Mouse (Mus musculus) gastrocnemius, postnatal 36 days (tissue): ENCODE measurements around the gene Apbb2. TPM values are rescaled to one million over a fixed set of nuclear protein-coding genes. Genes with fewer than 3 reads are reported as not detected.

Experiments
- DNase-seq, 2 experiments: peaks; one replicate each; pipeline ENCODE4 v3.0.0; 2022
- intact Hi-C: fragments of 180-260 bp; cut with DNase I; formaldehyde crosslinking; loops from one replicate; pipeline ENCODE4 v1.15.1; 2025
- total RNA-seq, 2 experiments: library from RNA; stranded (reverse); gene quantifications; 2 replicates each; pipeline ENCODE4 v1.2.3; 2021

The Apbb2 gene
- total RNA-seq, 2 experiments from 2014 or later = 32.0 to 39.1 TPM

DNA sequence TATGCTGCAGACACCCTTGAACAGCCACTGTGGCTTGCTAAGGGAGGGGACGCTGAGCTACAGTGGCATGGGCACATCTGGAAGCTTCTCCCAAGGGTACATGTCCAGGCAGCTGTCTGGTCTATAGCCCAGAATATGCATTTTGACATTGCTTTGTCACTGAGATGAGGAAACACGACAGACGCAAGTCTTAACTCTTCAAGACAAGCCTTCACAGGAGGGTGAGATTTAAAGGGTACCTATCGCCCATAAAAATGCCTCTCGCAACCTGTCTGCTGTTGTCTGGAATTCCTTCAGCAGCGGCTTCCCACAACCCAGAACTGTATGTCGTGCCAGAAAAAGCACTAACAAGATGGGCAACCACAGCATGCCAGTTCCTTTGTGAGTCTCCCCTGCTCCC, 60.5 kb downstream of the Apbb2 start:
- intact Hi-C loops = no loop called here
- no peak for DNase-seq

GRCm38 (mm10) chr5:66553933-66554332, 64.7 kb downstream of the Apbb2 start:
- intact Hi-C loops = no loop called here
- no peak for DNase-seq

GRCm38 (mm10) chr5:66552246-66552645, 66.3 kb downstream of the Apbb2 start:
- intact Hi-C loops = no loop called here
- no peak for DNase-seq

DNA sequence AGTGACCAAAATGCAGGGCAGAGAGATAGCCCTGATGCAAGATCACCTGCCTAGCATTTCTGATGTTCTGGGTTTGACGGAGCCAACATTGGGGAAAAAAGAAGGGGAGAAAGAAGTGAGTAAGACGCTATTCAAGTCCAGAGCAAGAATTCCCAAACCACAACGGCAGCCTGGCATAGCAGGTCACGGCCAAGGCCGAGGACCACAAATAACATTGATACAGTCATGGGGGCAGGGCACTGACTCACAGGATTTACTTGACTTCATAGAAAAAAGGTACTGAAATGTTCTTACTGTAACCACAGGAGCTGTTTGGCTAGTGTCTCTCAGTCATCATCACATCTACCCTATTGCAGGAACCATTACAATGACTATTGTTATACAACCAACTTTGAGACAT, 68.3 kb downstream of the Apbb2 start:
- DNase-seq = no peak
- intact Hi-C loops = no loop called here

GRCm38 (mm10) chr5:66549691-66550090, 68.9 kb downstream of the Apbb2 start:
- intact Hi-C loops = no loop called here

GRCm38 (mm10) chr5:66546969-66547511, 71.5 kb downstream of the Apbb2 start:
- intact Hi-C loops = no loop called here
- peak in 1 of 2 experiments; percentile 43 for DNase-seq

More at GRCm38 (mm10) chr5:66549691-66550090, 68.9 kb downstream of the Apbb2 start:
- DNase-seq = no peak

GRCm38 (mm10) chr5:66545573-66546141, 72.9 kb downstream of the Apbb2 start:
- no peak for DNase-seq

GRCm38 (mm10) chr5:66543761-66544160, 74.8 kb downstream of the Apbb2 start:
- intact Hi-C loops = no loop called here
- DNase-seq = peak in 1 of 2 experiments; percentile 30

More at GRCm38 (mm10) chr5:66545573-66546141, 72.9 kb downstream of the Apbb2 start:
- intact Hi-C loops = no loop called here

DNA sequence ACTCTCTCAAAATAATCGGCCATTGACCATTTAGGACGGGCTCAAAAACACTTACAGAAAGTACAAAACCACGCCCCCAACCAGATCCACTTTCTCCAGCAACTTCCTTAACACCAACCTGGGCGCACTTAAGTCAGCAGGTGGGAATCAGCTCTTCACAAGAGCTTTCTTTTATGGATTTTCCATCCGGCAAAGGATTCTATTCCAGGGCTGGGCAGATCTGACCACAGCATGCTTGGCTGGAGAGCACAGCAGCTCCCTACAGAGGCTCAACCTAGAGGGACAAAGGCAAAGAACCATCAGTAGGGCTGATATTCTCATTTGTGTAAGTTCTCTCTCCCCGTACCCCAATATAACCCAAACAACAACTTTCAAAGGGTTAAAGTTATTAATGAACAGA, 75.2 kb downstream of the Apbb2 start:
- intact Hi-C loops = no loop called here

DNA sequence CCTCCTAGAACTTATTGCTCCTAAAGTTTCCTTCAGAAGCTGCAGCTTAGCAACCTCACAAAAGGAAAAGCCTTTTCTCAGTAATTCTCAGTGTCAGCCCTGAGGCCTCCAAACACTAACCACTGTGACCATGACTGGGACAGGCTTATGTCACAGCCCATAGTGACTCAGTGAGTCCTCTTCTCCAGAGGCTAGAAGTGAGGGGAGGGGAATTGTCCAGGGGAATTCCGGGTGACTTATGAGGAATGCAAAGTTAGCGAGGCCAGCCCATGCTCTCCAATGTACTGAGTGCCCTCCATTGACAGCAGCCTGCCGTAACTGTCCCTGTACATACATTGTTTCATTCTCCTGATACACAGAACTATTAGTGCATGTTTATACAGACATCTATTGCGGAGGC, 76.1 kb downstream of the Apbb2 start:
- intact Hi-C loops = no loop called here

More for the DNA sequence above, 75.2 kb downstream of the Apbb2 start:
- DNase-seq = no peak

GRCm38 (mm10) chr5:66541385-66541784, 77.2 kb downstream of the Apbb2 start:
- no peak for DNase-seq

More for the DNA sequence above, 76.1 kb downstream of the Apbb2 start:
- DNase-seq = no peak

GRCm38 (mm10) chr5:66540246-66540645, 78.3 kb downstream of the Apbb2 start:
- intact Hi-C loops = no loop called here
- DNase-seq = no peak

More at GRCm38 (mm10) chr5:66541385-66541784, 77.2 kb downstream of the Apbb2 start:
- intact Hi-C loops = no loop called here

DNA sequence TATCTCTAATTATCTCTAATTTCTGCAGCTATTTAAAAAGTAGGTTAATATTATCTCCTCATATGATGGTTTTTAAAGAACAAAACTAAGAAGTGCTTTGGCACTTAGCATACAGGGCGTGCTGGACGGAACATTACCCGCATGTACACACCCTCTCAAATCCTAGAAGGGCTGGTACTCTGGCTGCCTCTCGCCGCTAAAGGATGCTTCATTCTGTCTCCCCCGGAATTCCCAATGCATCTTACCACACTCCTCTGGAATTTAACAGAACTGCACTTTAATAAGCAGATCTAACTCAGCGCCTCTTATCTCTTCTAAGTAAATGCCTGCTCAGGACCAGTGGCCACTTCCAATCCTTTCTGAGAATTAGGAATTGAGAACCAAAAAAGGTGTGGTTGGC, 80.8 kb downstream of the Apbb2 start:
- intact Hi-C loops = no loop called here
- no peak for DNase-seq

- intact Hi-C loops = no loop called here
Measured at GRCm38 (mm10) chr5:66536696-66537358, 81.8 kb downstream of the Apbb2 start.

DNA sequence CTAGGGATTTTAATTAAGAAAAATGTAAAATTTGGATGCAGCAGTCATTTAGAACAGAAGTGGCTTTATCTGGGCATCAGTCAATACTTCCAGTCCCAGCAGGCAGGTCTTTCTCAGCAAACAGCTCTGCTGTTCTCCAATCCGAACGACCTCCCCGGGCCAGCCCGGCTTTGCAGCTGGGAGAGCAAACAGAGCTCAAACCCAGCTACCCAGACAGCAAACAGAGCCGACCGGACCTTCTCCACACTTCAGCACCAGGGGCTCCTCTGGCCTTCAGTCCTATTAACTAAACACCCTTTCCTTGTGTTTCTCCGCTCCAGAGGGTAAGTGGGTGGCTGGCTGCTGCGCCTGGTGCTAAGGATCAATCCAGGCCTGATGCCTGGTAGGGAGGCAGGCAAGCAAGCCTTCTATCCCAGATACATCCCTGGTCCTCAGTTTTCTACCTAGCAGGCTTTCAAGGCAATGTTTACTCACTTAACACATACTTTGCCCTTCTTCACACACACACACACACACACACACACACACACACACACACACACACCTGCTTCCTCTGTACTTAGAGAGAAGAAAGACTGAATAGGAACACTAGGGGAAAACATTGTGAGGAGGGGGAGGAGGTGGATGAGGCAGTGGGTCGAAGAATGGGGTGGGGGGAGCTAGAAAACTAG, 82.9 kb downstream of the Apbb2 start:
- no peak for DNase-seq
- intact Hi-C loops = no loop called here

More at GRCm38 (mm10) chr5:66536696-66537358, 81.8 kb downstream of the Apbb2 start:
- no peak for DNase-seq

DNA sequence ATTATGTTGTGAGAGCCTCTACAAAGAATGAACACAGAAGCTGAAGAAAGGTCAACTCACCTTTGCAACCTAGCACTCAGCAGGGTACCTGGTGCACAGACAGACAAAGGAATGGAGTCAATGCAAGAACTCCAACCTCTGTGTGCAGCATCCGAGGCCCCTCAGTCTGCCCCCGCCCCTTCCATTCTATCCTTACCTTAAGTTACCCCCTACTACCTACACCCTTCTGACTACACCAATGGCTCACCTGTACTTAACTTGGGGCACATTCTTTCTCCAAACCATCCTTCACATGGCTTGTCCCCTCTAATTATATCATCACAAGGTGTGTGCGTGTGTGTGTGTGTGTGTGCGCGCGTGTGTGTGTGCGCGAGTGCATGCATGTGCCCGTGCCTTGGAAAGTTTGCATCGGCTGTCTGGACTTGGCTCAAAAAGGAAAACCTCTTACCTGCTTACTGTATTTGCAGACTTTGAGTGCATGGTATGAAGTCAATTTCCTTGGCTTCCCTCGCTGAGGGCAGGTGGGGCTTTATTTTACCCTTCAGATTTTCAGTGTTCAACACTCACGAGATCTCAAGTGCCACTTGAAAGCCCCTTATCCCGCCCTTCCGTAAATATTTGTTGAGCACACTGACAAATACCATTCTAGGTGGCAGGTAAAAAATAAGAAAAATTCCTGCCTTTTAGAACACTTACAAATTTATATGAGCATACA, 84.7 kb downstream of the Apbb2 start:
- DNase-seq = no peak
- intact Hi-C loops = no loop called here

GRCm38 (mm10) chr5:66532827-66533226, 85.8 kb downstream of the Apbb2 start:
- DNase-seq = peak in 1 of 2 experiments; percentile 31
- intact Hi-C loops = no loop called here

GRCm38 (mm10) chr5:66530361-66530760, 88.2 kb downstream of the Apbb2 start:
- no peak for DNase-seq
- intact Hi-C loops = no loop called here

- intact Hi-C loops = no loop called here
- DNase-seq = no peak
Measured at GRCm38 (mm10) chr5:66529631-66530030, 89.0 kb downstream of the Apbb2 start.

- intact Hi-C loops = no loop called here
- no peak for DNase-seq
Measured at GRCm38 (mm10) chr5:66528567-66528966, 90.0 kb downstream of the Apbb2 start.

DNA sequence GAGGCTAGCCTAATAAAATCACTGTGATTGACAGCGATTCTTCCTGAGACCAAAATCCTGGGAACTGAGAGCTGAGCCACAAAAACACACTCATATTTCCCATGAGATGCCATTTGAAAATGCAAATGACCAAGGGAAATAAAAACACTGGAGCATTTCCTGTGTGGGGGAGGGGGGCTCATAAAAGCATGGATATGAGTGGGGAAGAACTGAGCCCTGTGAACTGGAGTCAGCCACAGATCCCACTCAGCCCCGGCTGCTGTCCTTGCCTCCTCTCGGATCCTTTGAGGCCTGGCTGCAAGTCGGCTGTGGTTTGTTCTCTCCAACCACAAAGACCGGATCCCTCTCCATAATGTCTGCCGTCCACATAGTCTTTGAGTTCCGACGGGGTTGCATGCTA, 91.5 kb downstream of the Apbb2 start:
- intact Hi-C loops = no loop called here
- DNase-seq = no peak
